Mouse (Mus musculus) spleen, adult 2 months (tissue): ENCODE measurements around the gene Gja10. TPM values are rescaled to one million over a fixed set of nuclear protein-coding genes. Genes with fewer than 3 reads are reported as not detected.

Source experiments
- DNase-seq, 2 experiments: peaks; one replicate each; pipeline versions ENCODE4 v3.0.0 to v3.0.0-alpha.2; 2012 to 2021; ENCODE audit warnings: low spot score in 2 of 2, low read depth in 1 of 2
- H3K27ac ChIP-seq: fragments of 200-500 bp; 2 replicates; pipeline ENCODE4 v1.5.1; 2012; ENCODE audit warnings: low read length, inconsistent platforms; ENCODE audit not compliant: insufficient read depth
- H3K27me3 ChIP-seq: fragments of 200-500 bp; 2 replicates; pipeline ENCODE4 v1.6.1; 2012; ENCODE audit warnings: mild to moderate bottlenecking, moderate library complexity, low read length, inconsistent platforms; ENCODE audit not compliant: control insufficient read depth, insufficient read depth
- H3K36me3 ChIP-seq: fragments of 200-500 bp; 2 replicates; pipeline ENCODE4 v1.6.1; 2012; ENCODE audit warnings: mild to moderate bottlenecking, low read length, inconsistent platforms; ENCODE audit not compliant: control insufficient read depth, insufficient read depth
- H3K4me1 ChIP-seq: fragments of 200-500 bp; 2 replicates; pipeline ENCODE4 v1.6.1; 2011; ENCODE audit warnings: inconsistent platforms; ENCODE audit not compliant: control insufficient read depth, insufficient read depth, insufficient read length
- H3K4me3 ChIP-seq: fragments of 200-500 bp; 2 replicates; pipeline ENCODE4 v1.5.1; 2011; ENCODE audit warnings: mild to moderate bottlenecking, inconsistent platforms; ENCODE audit not compliant: insufficient read depth, insufficient read length; ENCODE audit errors: extremely low read depth
- CTCF ChIP-seq: fragments of 200-500 bp; IDR thresholded peaks from 2 replicates; pipeline ENCODE4 v1.5.1; 2011; ENCODE audit warnings: mild to moderate bottlenecking, inconsistent platforms; ENCODE audit not compliant: insufficient read depth, insufficient read length, insufficient replicate concordance; ENCODE audit errors: extremely low read depth
- POLR2A ChIP-seq: fragments of 200-500 bp; IDR thresholded peaks from 2 replicates; pipeline ENCODE4 v1.6.1; 2011; ENCODE audit warnings: low read depth, low read length, inconsistent platforms
- WGBS: fragments of 180-500 bp; shearing (Covaris S2); methylation state at CpG from one replicate; pipeline ENCODE4 v1.1.7; 2018; 5-methylcytosine and 5-hydroxymethylcytosine counted together
- polyA plus RNA-seq: library from polyadenylated mRNA; depleted of rRNA; stranded (reverse); fragments of >200 nt; gene quantifications from 2 replicates; pipeline ENCODE4 v1.2.3, GENCODE M21; 2012

The Gja10 gene
- polyA plus RNA-seq, 1 experiment = 0.05 TPM

GRCm38 (mm10) chr4:32586596-32586995 lies 16.0 kb downstream of the Gja10 start:
- H3K27ac ChIP-seq = no peak overlapping the region
- no peak overlapping the region for H3K4me3 ChIP-seq
- 0 out of 2 replicates have a peak, but pooled peaks cover 1% of the 10 kb centered on the region for H3K36me3 ChIP-seq
- TF ChIP-seq POLR2A (no peak), CTCF (peak; percentile 69; the same call in 1 of the 2 replicates)
- 13% methylated on average over 9 of the region's 9 CpGs for WGBS
- peak; percentile 45 to 67 for DNase-seq
- no peaks in the 10 kb centered on the region for H3K27me3 ChIP-seq
- peaks cover 8% of the 10 kb centered on the region; the same call in 1 of the 2 replicates for H3K4me1 ChIP-seq

GRCm38 (mm10) chr4:32584181-32584580 lies 18.4 kb downstream of the Gja10 start:
- WGBS = 94% methylated on average over 6 of the region's 6 CpGs
- Histone ChIP-seq H3K27ac (no peak overlapping the region), H3K27me3 (no peaks in the 10 kb centered on the region), H3K36me3 (peaks cover 13% of the 10 kb centered on the region), H3K4me1 (peaks cover 8% of the 10 kb centered on the region; the same call in 1 of the 2 replicates), H3K4me3 (no peak overlapping the region)
- DNase-seq = no peak
- TF ChIP-seq CTCF (no peak), POLR2A (no peak)

- H3K4me3 ChIP-seq = no peak overlapping the region
- H3K36me3 ChIP-seq = peaks cover 24% of the 10 kb centered on the region
- H3K27me3 ChIP-seq = no peaks in the 10 kb centered on the region
- no peak for DNase-seq
- no peaks in the 10 kb centered on the region for H3K4me1 ChIP-seq
- no peak overlapping the region for H3K27ac ChIP-seq
- TF ChIP-seq CTCF = no peak
- no peak for TF ChIP-seq POLR2A
- 41% methylated on average over 8 of the region's 8 CpGs for WGBS
These were observed 22.7 kb downstream of the Gja10 start for GRCm38 (mm10) chr4:32579850-32580249.

GRCm38 (mm10) chr4:32575165-32575564 lies 27.4 kb downstream of the Gja10 start:
- WGBS = 30% methylated on average over 9 of the region's 9 CpGs
- H3K36me3 ChIP-seq = peaks cover 19% of the 10 kb centered on the region
- H3K4me1 ChIP-seq = no peaks in the 10 kb centered on the region; the same call in 1 of the 2 replicates
- H3K4me3 ChIP-seq = no peak overlapping the region
- H3K27ac ChIP-seq = no peak overlapping the region
- no peak for TF ChIP-seq POLR2A
- TF ChIP-seq CTCF = no peak
- peak in 1 of 2 experiments; percentile 29 for DNase-seq
- H3K27me3 ChIP-seq = no peaks in the 10 kb centered on the region

GRCm38 (mm10) chr4:32574604-32575003 lies 28.0 kb downstream of the Gja10 start:
- Histone ChIP-seq H3K27me3 (no peaks in the 10 kb centered on the region), H3K36me3 (peaks cover 13% of the 10 kb centered on the region), H3K4me1 (peaks cover 2% of the 10 kb centered on the region; the same call in 1 of the 2 replicates), H3K27ac (no peak overlapping the region), H3K4me3 (no peak overlapping the region)
- no peak for TF ChIP-seq CTCF
- no peak for TF ChIP-seq POLR2A
- 71% methylated on average over 1 of the region's 1 CpGs for WGBS
- no peak for DNase-seq

GRCm38 (mm10) chr4:32573586-32573985 lies 29.0 kb downstream of the Gja10 start:
- Histone ChIP-seq H3K4me3 (no peak overlapping the region), H3K36me3 (peaks cover 12% of the 10 kb centered on the region), H3K4me1 (peaks cover 2% of the 10 kb centered on the region; the same call in 1 of the 2 replicates), H3K27ac (no peak overlapping the region), H3K27me3 (no peaks in the 10 kb centered on the region)
- no peak for DNase-seq
- 80% methylated on average over 5 of the region's 5 CpGs for WGBS
- TF ChIP-seq CTCF (no peak), POLR2A (no peak)

GRCm38 (mm10) chr4:32572118-32572517 lies 30.4 kb downstream of the Gja10 start:
- peak; percentile 44 to 45 for DNase-seq
- TF ChIP-seq CTCF (peak; percentile 8; the same call in 1 of the 2 replicates), POLR2A (no peak)

More at GRCm38 (mm10) chr4:32572118-32572517, 30.4 kb downstream of the Gja10 start:
- WGBS = 70% methylated on average over 1 of the region's 1 CpGs
- Histone ChIP-seq H3K36me3 (peaks cover 9% of the 10 kb centered on the region), H3K27ac (no peak overlapping the region), H3K4me1 (peaks cover 2% of the 10 kb centered on the region; the same call in 1 of the 2 replicates), H3K4me3 (no peak overlapping the region), H3K27me3 (no peaks in the 10 kb centered on the region)
